Mouse (Mus musculus): ENCODE results near the gene Tma7.

DNA sequence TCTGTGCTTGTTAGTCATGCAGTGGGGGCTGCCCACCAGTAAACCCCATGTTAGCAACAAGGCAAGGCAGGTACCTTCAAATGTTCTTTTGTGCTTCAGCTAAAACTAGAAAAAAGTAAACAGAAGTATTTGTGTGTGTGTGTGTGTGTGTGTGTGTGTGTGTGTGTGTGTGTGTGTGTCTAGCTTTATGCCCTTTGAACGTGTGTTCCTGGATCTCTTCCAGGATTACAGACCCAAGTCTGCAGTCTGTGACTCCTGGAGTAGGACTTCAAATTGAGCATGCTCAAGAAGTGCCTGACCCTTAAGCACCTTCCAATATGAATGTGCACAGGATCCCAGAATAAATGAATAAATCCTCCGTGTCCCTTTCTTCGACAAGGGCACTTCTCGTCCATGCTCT is 44.7 kb upstream of the Tma7 start:
- TF ChIP-seq CTCF (IDR thresholded peaks at IDR 0.05; ENCODE audit: insufficient read depth, low read length) (no peak), POLR2A (IDR thresholded peaks at IDR 0.05; ENCODE audit: borderline replicate concordance, extremely low read depth, low read depth, low read length) (no peak)

Measured in lung, adult 2 months (tissue).